Mouse (Mus musculus): Measurements from ENCODE around the gene Akap9. TPM values are rescaled to one million over a fixed set of nuclear protein-coding genes. Genes with fewer than 3 reads are reported as not detected.
"Not testable (repeated sequence)": the region's sequence is repeated elsewhere in the genome, so short reads cannot be mapped to it uniquely, and the experiment has no call there.

Akap9 gene
- polyA plus RNA-seq, 1 experiment from 2014 or later: 369 TPM

- H3K4me2 ChIP-seq; H3K9ac ChIP-seq; H3K4me3 ChIP-seq; H3K9me3 ChIP-seq (replicated peaks); H3K27me3 ChIP-seq; H3K27ac ChIP-seq; H3K36me3 ChIP-seq (ENCODE audit: poor library complexity, severe bottlenecking); ATAC-seq: not testable (repeated sequence)
- H3K4me1 ChIP-seq: peaks cover 22% of the 10 kb centered on the region
- WGBS: 46% methylated on average over 7 of the region's 7 CpGs
Measured at GRCm38 (mm10) chr5:4107056-4107455, 179.2 kb downstream of the Akap9 start.

GRCm38 (mm10) chr5:4112570-4113098 is 184.8 kb downstream of the Akap9 start:
- Histone ChIP-seq H3K36me3 (ENCODE audit: poor library complexity, severe bottlenecking) (no peaks in the 10 kb centered on the region), H3K9ac (no peak overlapping the region), H3K9me3 (replicated peaks) (no peaks in the 10 kb centered on the region), H3K4me1 (no peaks in the 10 kb centered on the region), H3K4me2 (no peak overlapping the region), H3K4me3 (no peak overlapping the region), H3K27me3 (no peaks in the 10 kb centered on the region), H3K27ac (no peak overlapping the region)
- 97% methylated on average over 5 of the region's 5 CpGs for WGBS
- no peak for ATAC-seq

Other genes starting within 250 kb of the Akap9 start
- 15.6 and 16.7 TPM in 2 replicates for gene Ankib1, start 125.1 kb upstream of the Akap9 start, polyA plus RNA-seq (2015; fragmentation: Nextera tagmentation; extraction: Ambion mirVana)
- 74.7 and 74.8 TPM in 2 replicates for gene Krit1, start 124.9 kb upstream of the Akap9 start, polyA plus RNA-seq (2015; fragmentation: Nextera tagmentation; extraction: Ambion mirVana)
- gene Lrrd1, start 82.9 kb upstream of the Akap9 start, polyA plus RNA-seq (2015; fragmentation: Nextera tagmentation; extraction: Ambion mirVana): 0.10 and 0.11 TPM in 2 replicates
- gene Mterf1a, start 34.1 kb upstream of the Akap9 start, polyA plus RNA-seq (2015; fragmentation: Nextera tagmentation; extraction: Ambion mirVana): 8.0 and 10.5 TPM in 2 replicates
- gene Cyp51, start 176.7 kb downstream of the Akap9 start, polyA plus RNA-seq (2015; fragmentation: Nextera tagmentation; extraction: Ambion mirVana): 115 and 126 TPM in 2 replicates